Mouse (Mus musculus): ENCODE data around the gene Smg9. TPM values are rescaled to one million over a fixed set of nuclear protein-coding genes. Genes with fewer than 3 reads are reported as not detected.

Smg9 gene
- polyA plus RNA-seq, 1 experiment from 2014 or later, result 20.9 TPM

DNA sequence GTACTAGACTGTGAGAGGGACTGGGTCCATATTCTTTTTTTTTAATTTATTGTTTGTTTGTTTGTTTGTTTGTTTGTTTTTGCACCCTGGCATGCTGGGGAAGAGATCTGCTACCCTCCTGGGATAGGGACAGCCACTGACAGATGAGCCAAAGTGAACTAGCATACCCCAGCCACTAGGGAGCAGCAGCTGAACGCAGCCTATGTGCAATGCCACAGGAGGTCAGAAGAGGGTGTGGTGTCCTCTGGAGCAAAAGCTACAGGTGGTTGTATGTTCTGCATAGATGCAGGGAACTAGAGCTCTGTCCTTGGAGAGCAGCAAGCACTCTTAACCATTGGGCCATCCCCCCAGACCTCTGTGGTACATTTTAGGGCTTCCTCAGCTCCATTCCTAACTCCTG, 42.4 kb downstream of the Smg9 start:
- 8% methylated on average over 1 of the region's 1 CpGs for WGBS

DNA sequence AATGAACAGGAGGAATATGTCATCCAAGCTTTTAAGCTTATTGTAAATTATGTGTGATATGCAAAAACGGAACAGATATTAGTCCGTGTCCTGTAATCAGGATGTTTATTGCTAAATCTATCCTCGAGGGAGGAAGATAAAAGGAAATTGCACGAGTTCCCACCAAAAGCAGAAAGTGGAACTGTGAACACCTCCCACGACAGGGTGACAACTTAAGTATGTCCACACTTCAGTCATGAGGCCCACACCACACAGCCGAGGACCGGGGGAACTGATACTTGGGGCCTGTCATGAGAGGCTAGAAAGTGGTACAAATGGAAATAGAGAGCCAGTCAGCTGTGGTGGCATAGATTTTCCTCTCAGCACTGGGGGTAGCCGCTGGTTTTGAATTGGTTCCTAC, 42.9 kb downstream of the Smg9 start:
- Histone ChIP-seq H3K4me3 (ENCODE audit: low read depth, low read length) (no peak overlapping the region), H3K9ac (ENCODE audit: low read length) (no peak overlapping the region), H3K4me2 (no peak overlapping the region), H3K27me3 (ENCODE audit: control insufficient read depth, insufficient read depth, low read length) (no peaks in the 10 kb centered on the region), H3K4me1 (ENCODE audit: control insufficient read depth, insufficient read depth, low read length) (no peaks in the 10 kb centered on the region), H3K27ac (ENCODE audit: low read depth, low read length) (no peak overlapping the region), H3K36me3 (ENCODE audit: control insufficient read depth, insufficient read depth, low read length) (no peaks in the 10 kb centered on the region), H3K9me3 (ENCODE audit: control insufficient read depth, low read length) (no peaks in the 10 kb centered on the region)
- ATAC-seq (ENCODE audit: low FRiP score) (no peak), DNase-seq (ENCODE audit: low spot score, missing footprints) (peak; percentile 4)
- WGBS, result 83% methylated on average over 8 of the region's 8 CpGs

More for the DNA sequence above, 42.4 kb downstream of the Smg9 start:
- Histone ChIP-seq H3K36me3 (ENCODE audit: control insufficient read depth, insufficient read depth, low read length) (no peaks in the 10 kb centered on the region), H3K4me3 (ENCODE audit: low read depth, low read length) (no peak overlapping the region), H3K4me2 (no peak overlapping the region), H3K9ac (ENCODE audit: low read length) (no peak overlapping the region), H3K27ac (ENCODE audit: low read depth, low read length) (no peak overlapping the region), H3K27me3 (ENCODE audit: control insufficient read depth, insufficient read depth, low read length) (no peaks in the 10 kb centered on the region), H3K4me1 (ENCODE audit: control insufficient read depth, insufficient read depth, low read length) (no peaks in the 10 kb centered on the region), H3K9me3 (ENCODE audit: control insufficient read depth, low read length) (no peaks in the 10 kb centered on the region)
- ATAC-seq (ENCODE audit: low FRiP score), result 0 out of 2 replicates have a peak, but pooled peaks have one; percentile 40
- DNase-seq (ENCODE audit: low spot score, missing footprints), result peak; percentile 85

DNA sequence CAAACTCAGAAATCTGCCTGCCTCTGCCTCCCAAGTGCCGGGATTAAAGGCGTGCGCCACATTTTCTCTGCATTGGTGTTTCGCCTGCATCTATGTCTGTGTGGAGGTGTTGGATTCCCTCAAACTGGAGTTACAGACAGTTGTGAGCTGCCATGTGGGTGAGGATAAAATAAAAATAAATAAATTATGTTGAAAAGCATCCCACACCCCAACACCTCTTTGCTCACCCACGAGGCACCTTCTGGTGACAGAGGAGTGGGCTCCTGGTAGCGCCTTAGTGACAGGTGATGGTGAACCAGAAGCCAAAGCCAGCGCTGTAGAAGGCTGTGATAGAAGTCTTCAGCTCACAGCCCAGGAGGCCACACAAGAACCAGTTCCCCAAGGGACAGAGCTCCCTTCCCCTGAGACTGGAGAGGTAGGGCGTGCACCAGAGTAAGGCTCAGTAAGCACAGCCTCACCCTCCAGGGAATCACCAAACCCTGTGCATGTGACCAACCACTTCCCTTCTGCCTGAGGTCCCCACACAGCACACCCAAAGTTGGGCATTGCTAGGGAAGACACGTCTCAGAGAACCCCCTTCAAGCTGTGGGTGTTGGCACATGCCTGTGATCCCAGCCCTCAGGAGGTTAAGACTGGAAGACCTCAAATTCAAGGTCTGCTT, 46.0 kb downstream of the Smg9 start:
- no peak for ATAC-seq (ENCODE audit: low FRiP score)
- H3K9ac ChIP-seq (ENCODE audit: low read length), result no peak overlapping the region
- peak; percentile 69 for DNase-seq (ENCODE audit: low spot score, missing footprints)
- H3K4me3 ChIP-seq (ENCODE audit: low read depth, low read length), result no peak overlapping the region
- H3K9me3 ChIP-seq (ENCODE audit: control insufficient read depth, low read length), result no peaks in the 10 kb centered on the region
- 90% methylated on average over 9 of the region's 9 CpGs for WGBS
- no peak overlapping the region for H3K27ac ChIP-seq (ENCODE audit: low read depth, low read length)
- H3K4me1 ChIP-seq (ENCODE audit: control insufficient read depth, insufficient read depth, low read length), result no peaks in the 10 kb centered on the region
- H3K36me3 ChIP-seq (ENCODE audit: control insufficient read depth, insufficient read depth, low read length), result no peaks in the 10 kb centered on the region
- H3K4me2 ChIP-seq, result no peak overlapping the region
- H3K27me3 ChIP-seq (ENCODE audit: control insufficient read depth, insufficient read depth, low read length), result no peaks in the 10 kb centered on the region

DNA sequence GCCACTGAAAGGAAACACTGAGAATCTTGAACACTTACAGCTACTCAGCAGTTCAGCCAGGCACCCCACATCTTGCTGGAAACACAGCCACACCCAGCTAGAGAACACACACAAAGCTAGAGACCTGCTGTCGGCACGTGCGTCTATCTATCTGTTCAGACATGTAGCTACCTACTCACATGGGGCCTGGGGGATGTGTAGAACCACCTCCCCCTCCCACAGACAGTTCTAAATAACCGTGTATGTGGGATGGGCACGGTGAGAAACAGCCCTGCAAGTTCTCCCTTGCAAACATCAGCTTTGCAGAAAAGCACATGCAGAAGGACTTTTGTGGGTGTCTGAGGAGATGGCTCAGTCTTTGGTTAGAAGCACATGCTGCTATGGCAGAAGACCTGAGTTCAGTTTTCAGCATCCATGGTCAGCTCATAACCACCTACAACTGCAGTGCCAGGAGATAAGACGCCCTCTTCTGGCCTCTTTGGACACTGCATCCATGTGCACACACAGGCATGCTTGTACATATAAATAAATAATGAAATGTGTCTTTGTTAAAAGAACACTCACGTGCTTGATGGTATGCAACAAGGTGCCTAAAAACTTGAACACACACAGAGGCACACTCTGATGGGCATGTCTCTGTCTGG, 47.4 kb downstream of the Smg9 start:
- no peak overlapping the region for H3K4me2 ChIP-seq
- H3K27ac ChIP-seq (ENCODE audit: low read depth, low read length), result no peak overlapping the region
- no peaks in the 10 kb centered on the region for H3K36me3 ChIP-seq (ENCODE audit: control insufficient read depth, insufficient read depth, low read length)
- DNase-seq (ENCODE audit: low spot score, missing footprints), result peak; percentile 33
- H3K9me3 ChIP-seq (ENCODE audit: control insufficient read depth, low read length), result no peaks in the 10 kb centered on the region
- no peak for ATAC-seq (ENCODE audit: low FRiP score)
- H3K4me3 ChIP-seq (ENCODE audit: low read depth, low read length), result no peak overlapping the region
- H3K9ac ChIP-seq (ENCODE audit: low read length), result no peak overlapping the region
- no peaks in the 10 kb centered on the region for H3K4me1 ChIP-seq (ENCODE audit: control insufficient read depth, insufficient read depth, low read length)
- WGBS, result 73% methylated on average over 7 of the region's 7 CpGs
- H3K27me3 ChIP-seq (ENCODE audit: control insufficient read depth, insufficient read depth, low read length), result no peaks in the 10 kb centered on the region

DNA sequence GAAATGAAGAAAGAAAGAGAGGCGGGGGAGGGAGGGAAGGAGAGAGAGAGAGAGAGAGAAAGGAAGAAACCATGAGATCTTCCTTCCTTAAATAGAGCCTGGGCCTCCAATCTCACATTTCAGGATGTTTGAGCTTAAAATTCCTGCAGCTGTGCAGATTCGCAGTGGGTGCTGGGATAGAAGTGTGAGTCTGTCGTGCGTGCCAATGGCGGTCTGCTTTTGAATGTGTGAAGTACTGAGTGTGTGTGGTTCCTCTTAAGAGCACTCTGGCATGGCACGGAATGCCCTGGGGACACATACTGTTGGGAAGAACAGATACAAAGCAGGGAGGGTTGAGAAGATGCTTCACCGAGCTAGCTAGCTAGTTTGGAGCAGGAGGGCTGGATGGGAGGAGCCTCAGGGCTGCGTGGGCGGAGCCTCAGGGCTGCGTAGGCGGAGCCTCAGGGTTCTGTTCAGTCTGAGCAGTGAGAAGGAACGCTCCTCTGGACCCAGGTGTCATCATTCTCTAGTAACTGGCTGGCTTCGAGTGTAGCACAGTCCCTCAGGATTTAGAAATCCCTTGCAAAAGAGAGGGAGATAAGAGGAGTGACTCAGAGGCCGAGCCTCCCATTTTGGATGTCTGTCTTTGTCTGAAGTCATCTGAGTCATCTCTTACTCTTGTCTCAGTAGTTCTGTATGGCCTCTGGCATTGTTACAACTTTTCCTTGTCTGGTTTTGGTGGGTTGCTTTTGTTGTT, 49.5 kb downstream of the Smg9 start:
- Histone ChIP-seq H3K27me3 (ENCODE audit: control insufficient read depth, insufficient read depth, low read length) (no peaks in the 10 kb centered on the region), H3K27ac (ENCODE audit: low read depth, low read length) (no peak overlapping the region), H3K4me1 (ENCODE audit: control insufficient read depth, insufficient read depth, low read length) (no peaks in the 10 kb centered on the region), H3K9ac (ENCODE audit: low read length) (no peak overlapping the region), H3K9me3 (ENCODE audit: control insufficient read depth, low read length) (no peaks in the 10 kb centered on the region), H3K4me2 (no peak overlapping the region), H3K36me3 (ENCODE audit: control insufficient read depth, insufficient read depth, low read length) (no peaks in the 10 kb centered on the region), H3K4me3 (ENCODE audit: low read depth, low read length) (no peak overlapping the region)
- ATAC-seq (ENCODE audit: low FRiP score) (no peak), DNase-seq (ENCODE audit: low spot score, missing footprints) (peak; percentile 81)
- 73% methylated on average over 14 of the region's 14 CpGs for WGBS

DNA sequence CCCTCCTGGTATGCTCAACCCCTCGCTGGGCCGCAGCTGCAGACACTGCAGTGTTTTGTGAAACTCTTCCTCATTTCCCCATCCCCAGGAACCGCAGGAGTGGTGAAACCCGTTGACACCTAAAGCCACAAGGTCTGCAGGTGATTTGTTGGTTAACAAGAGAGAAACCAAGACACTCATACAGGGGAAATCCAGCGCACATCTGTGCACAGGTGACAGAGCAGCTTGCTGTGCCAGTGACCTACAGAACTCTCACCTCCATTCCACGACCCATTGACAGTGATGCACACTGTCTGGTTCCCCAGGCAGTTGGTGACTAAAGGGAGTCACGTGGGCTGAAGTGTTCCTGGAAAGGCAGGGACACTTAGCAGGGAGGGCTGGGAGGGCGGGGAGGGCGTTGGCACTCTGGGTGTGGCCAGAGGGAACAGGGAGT, 51.2 kb downstream of the Smg9 start:
- 70% methylated on average over 9 of the region's 9 CpGs for WGBS
- Histone ChIP-seq H3K36me3 (ENCODE audit: control insufficient read depth, insufficient read depth, low read length) (no peaks in the 10 kb centered on the region), H3K27ac (ENCODE audit: low read depth, low read length) (no peak overlapping the region), H3K4me3 (ENCODE audit: low read depth, low read length) (no peak overlapping the region), H3K4me1 (ENCODE audit: control insufficient read depth, insufficient read depth, low read length) (no peaks in the 10 kb centered on the region), H3K9me3 (ENCODE audit: control insufficient read depth, low read length) (no peaks in the 10 kb centered on the region), H3K9ac (ENCODE audit: low read length) (no peak overlapping the region), H3K27me3 (ENCODE audit: control insufficient read depth, insufficient read depth, low read length) (no peaks in the 10 kb centered on the region), H3K4me2 (no peak overlapping the region)
- ATAC-seq (ENCODE audit: low FRiP score) (no peak), DNase-seq (ENCODE audit: low spot score, missing footprints) (peak; percentile 69)

DNA sequence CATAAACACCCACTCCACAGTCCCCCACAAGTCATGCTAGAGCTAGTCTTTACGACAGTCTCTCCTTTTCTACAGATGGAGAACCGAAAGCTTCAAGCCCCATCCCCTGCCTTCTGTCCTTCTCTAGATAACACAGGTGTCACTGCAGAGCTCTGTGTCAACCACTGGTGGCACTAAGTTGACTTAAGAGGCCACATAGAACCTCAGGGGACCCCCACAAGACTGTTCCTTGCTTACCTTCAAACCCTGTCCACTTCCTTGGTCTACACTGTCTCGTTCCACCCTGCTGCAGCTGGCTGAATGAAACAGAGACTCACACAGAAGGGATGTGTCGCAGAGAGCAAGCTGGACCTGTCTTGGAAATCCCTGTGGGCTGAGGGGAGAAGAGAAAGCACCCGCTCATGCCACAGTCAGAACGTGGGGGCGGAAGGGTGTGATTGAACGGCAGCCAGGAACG, 52.5 kb downstream of the Smg9 start, which contains the start of gene Irgc1:
TSS of gene Irgc1 (minus strand) at position 443 of the 457 bp plus-strand sequence.
- Histone ChIP-seq H3K4me2 (no peak within 1 kb of the TSS), H3K36me3 (ENCODE audit: control insufficient read depth, insufficient read depth, low read length) (no peaks in the 10 kb centered on the region), H3K4me3 (ENCODE audit: low read depth, low read length) (no peak within 1 kb of the TSS), H3K27me3 (ENCODE audit: control insufficient read depth, insufficient read depth, low read length) (no peaks in the 10 kb centered on the region), H3K9ac (ENCODE audit: low read length) (no peak within 1 kb of the TSS), H3K27ac (ENCODE audit: low read depth, low read length) (no peak within 1 kb of the TSS), H3K4me1 (ENCODE audit: control insufficient read depth, insufficient read depth, low read length) (no peaks in the 10 kb centered on the region), H3K9me3 (ENCODE audit: control insufficient read depth, low read length) (no peaks in the 10 kb centered on the region)
- 86% methylated on average over 9 of the region's 9 CpGs for WGBS
- ATAC-seq (ENCODE audit: low FRiP score) (no peak), DNase-seq (ENCODE audit: low spot score, missing footprints) (no peak)

DNA sequence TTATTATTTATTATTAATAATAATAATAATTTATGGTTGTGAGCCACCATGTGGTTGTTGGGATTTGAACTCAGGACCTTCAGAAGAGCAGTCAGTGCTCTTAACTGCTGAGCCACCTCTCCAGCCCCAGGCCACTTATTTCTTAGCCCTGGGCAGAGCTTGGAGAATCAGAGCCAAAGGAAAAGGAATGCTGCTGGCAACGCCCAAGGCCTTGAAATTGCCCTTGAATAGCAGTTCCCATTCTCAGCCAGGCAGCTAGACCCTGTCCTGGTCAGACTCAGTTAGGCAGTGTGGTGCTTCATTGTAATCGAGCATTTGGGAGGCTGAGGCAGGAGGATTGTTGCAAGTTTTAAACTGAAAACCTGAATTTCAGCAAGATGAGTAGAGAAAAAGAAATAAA, 54.8 kb downstream of the Smg9 start:
- no peaks in the 10 kb centered on the region for H3K9me3 ChIP-seq (ENCODE audit: control insufficient read depth, low read length)
- WGBS, result 68% methylated on average over 2 of the region's 2 CpGs
- no peak overlapping the region for H3K9ac ChIP-seq (ENCODE audit: low read length)
- no peak for DNase-seq (ENCODE audit: low spot score, missing footprints)
- H3K4me1 ChIP-seq (ENCODE audit: control insufficient read depth, insufficient read depth, low read length), result no peaks in the 10 kb centered on the region
- no peak for ATAC-seq (ENCODE audit: low FRiP score)
- no peak overlapping the region for H3K4me2 ChIP-seq
- H3K36me3 ChIP-seq (ENCODE audit: control insufficient read depth, insufficient read depth, low read length), result no peaks in the 10 kb centered on the region
- no peak overlapping the region for H3K4me3 ChIP-seq (ENCODE audit: low read depth, low read length)
- H3K27me3 ChIP-seq (ENCODE audit: control insufficient read depth, insufficient read depth, low read length), result no peaks in the 10 kb centered on the region
- no peak overlapping the region for H3K27ac ChIP-seq (ENCODE audit: low read depth, low read length)

DNA sequence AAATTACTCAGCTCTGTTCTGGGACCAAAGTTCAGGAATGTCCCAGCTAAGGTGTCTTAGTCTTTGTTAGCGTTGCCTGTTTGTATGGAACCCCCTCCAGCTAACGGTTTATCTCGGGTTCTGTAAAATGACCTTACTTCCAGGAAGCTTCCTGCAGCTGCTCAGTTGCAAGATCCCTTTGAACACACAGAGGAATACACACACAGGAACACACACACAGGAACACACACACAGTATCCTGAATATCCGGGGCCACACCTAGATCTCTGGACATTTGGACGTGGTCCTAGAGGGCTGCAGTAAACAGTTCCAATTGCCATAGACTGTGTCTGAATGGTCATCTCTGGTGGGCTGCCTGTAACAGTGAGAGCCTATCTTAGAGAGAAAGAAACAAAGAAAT, 56.3 kb downstream of the Smg9 start:
- no peak for ATAC-seq (ENCODE audit: low FRiP score)

More for the DNA sequence above, 56.3 kb downstream of the Smg9 start:
- H3K9ac ChIP-seq (ENCODE audit: low read length), result no peak overlapping the region
- no peaks in the 10 kb centered on the region for H3K36me3 ChIP-seq (ENCODE audit: control insufficient read depth, insufficient read depth, low read length)
- DNase-seq (ENCODE audit: low spot score, missing footprints), result no peak
- H3K27ac ChIP-seq (ENCODE audit: low read depth, low read length), result no peak overlapping the region
- no peak overlapping the region for H3K4me2 ChIP-seq
- 85% methylated on average over 5 of the region's 5 CpGs for WGBS
- H3K4me3 ChIP-seq (ENCODE audit: low read depth, low read length), result no peak overlapping the region
- H3K27me3 ChIP-seq (ENCODE audit: control insufficient read depth, insufficient read depth, low read length), result no peaks in the 10 kb centered on the region
- no peaks in the 10 kb centered on the region for H3K4me1 ChIP-seq (ENCODE audit: control insufficient read depth, insufficient read depth, low read length)
- no peaks in the 10 kb centered on the region for H3K9me3 ChIP-seq (ENCODE audit: control insufficient read depth, low read length)

Data from midbrain, embryonic 11.5 days (tissue).